Mouse (Mus musculus): ENCODE data around the gene Bdh1.
"Not testable (repeated sequence)": the region's sequence is repeated elsewhere in the genome, so short reads cannot be mapped to it uniquely, and the experiment has no call there.

The Bdh1 gene

DNA sequence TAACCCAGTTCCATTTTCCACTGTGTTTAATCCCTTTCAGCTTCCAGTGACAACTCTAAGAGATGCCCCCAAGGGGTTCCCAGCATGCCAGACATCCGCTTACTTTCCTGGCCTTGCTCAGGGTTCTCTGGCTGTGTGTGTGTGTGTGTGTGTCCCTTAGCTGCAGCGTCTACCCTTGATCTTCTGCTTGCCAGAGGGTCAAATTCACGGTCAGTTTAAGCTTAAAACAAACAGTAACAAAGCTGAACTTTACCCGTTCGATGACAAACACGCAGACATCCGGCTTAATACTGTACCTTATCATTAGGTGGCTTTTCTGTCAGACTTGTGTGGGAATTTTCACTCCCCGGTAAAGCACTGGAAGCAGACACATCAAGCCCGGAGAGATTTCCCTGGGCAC is at the start of gene Bdh1:
Gene Bdh1, plus strand, starts transcription at position 281 of the 400 bp plus-strand sequence.
- DNase-seq (ENCODE audit: low read depth, low spot score), result no peak
- Histone ChIP-seq H3K36me3 (ENCODE audit: control insufficient read depth, insufficient read depth, low read length, poor library complexity, severe bottlenecking) (no peaks in the 10 kb centered on the region), H3K27me3 (ENCODE audit: control insufficient read depth, insufficient read depth, low read length, poor library complexity, severe bottlenecking) (no peaks in the 10 kb centered on the region)

DNA sequence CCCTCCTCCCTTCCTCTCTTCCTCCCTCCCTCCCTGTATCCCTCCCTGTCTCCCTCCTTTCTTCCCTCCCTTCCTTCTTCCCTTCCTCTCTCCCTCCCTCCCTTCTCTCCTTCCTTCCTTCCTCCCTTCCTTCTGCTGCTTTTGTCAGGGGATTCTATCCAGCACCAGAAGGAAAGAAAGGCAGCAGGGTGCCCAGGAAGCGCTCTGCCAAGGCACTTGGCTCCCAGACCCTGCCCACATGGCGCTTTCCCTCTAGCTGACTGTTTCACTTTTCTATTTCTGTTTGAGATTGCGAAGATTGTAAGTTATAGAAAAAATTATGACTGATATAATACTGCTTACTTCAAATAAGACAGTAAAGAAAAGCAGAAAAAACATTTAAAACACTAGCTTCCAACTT is 49.8 kb upstream of the Bdh1 start:
- not testable (repeated sequence) for DNase-seq (ENCODE audit: low read depth, low spot score); H3K36me3 ChIP-seq (ENCODE audit: control insufficient read depth, insufficient read depth, low read length, poor library complexity, severe bottlenecking); H3K27me3 ChIP-seq (ENCODE audit: control insufficient read depth, insufficient read depth, low read length, poor library complexity, severe bottlenecking)

DNA sequence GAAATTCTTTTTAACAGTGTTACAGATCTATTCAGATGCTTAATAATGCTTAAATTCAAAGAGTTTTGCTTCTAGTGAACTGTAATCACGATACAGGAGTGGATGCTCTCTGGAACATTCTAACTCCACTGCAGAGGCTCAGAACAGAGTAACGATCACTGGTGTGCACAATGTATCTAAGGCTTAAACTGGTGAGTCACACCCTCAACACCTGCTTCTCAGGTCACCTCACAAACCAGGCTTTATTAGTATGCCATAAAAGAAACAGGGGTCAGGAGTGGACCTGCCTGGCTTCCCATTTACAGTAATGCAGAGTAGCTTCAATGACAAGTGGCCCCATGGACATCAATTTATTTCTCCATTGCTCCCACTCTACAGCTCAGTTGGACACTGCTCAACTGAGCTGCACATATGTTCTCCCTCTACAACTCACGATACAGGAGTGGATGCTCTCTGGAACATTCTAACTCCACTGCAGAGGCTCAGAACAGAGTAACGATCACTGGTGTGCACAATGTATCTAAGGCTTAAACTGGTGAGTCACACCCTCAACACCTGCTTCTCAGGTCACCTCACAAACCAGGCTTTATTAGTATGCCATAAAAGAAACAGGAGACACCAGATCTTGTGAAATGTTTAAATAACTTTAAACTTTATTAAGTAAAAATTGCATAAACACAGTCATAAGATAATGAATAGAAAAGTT is 46.0 kb upstream of the Bdh1 start:
- DNase-seq (ENCODE audit: low read depth, low spot score); H3K27me3 ChIP-seq (ENCODE audit: control insufficient read depth, insufficient read depth, low read length, poor library complexity, severe bottlenecking); H3K36me3 ChIP-seq (ENCODE audit: control insufficient read depth, insufficient read depth, low read length, poor library complexity, severe bottlenecking): not testable (repeated sequence)

DNA sequence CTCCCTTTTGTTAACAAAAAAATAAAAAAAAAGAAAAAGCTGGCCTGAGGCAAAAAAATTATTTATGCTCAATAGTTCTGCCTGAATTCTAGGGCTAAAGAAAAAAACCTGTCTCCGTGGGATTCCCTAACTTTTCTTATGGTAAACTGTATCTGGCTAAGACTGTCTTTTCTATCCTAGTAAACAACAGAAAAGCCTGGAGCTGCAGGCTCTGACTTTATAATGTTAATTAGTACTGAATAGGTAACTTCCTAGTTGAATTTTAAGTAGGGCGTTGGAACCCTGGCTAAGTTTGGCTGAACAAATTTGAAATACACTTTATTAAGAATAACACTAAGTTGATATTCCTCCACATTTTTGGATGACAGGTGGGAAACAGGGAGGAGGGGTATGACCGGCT is 33.8 kb upstream of the Bdh1 start:
- H3K36me3 ChIP-seq (ENCODE audit: control insufficient read depth, insufficient read depth, low read length, poor library complexity, severe bottlenecking); DNase-seq (ENCODE audit: low read depth, low spot score); H3K27me3 ChIP-seq (ENCODE audit: control insufficient read depth, insufficient read depth, low read length, poor library complexity, severe bottlenecking): not testable (repeated sequence)

DNA sequence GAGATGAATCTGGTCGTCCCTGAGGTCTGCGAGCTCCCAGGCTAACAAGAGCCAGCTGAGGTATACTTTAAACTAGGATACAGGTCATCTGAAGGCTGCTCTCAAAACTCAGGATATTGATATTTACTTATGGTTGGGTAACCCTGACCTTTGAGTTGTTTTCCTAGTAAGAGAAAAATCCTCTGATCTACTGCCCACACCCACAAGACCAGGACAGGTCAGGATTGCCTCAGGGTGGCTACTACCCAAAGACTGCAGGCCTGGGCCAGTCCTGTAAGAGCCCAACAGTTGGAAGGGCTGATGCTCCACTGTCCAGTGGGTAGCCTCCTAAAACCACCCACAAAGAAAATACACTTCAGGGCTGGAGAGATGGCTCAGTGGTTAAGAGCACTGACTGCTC is 22.8 kb upstream of the Bdh1 start:
- DNase-seq (ENCODE audit: low read depth, low spot score), result no peak
- Histone ChIP-seq H3K27me3 (ENCODE audit: control insufficient read depth, insufficient read depth, low read length, poor library complexity, severe bottlenecking) (no peaks in the 10 kb centered on the region), H3K36me3 (ENCODE audit: control insufficient read depth, insufficient read depth, low read length, poor library complexity, severe bottlenecking) (no peaks in the 10 kb centered on the region)

DNA sequence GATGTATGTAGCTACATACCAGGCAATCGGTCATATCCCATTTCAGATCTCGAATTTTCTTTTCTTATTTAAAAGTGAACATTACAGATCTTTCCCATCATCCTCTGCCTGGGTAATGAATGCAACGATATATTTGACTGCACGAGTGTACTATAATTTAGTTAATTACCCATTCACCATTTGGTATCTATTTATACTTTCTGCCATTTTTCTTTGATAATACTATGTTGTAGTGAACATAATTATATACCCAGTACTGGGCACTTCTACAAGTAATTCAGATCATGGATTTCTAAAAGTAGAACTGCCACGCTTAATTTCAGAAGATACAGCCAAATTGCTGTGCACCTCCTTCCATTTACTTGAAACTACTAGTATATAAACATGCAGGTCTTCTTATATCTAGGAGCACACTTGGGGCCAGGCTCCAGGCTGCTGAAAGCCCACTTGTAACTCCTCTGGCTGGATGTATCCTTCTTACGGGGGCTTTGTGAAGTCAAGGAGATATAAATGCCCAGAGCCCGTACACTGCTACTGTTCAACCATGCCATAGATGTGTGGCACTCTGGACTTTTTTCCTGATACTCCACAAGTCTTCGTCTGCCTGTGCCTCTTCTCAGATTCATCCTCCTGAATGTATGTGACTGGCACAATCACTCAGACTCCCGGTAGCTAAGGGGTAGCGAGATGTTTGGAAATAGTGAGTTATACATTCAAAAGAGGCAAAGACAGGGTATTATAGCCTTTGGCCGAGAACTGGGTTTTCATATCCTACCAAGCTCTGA is 21.0 kb upstream of the Bdh1 start:
- no peak for DNase-seq (ENCODE audit: low read depth, low spot score)
- no peaks in the 10 kb centered on the region for H3K27me3 ChIP-seq (ENCODE audit: control insufficient read depth, insufficient read depth, low read length, poor library complexity, severe bottlenecking)
- no peaks in the 10 kb centered on the region for H3K36me3 ChIP-seq (ENCODE audit: control insufficient read depth, insufficient read depth, low read length, poor library complexity, severe bottlenecking)

DNA sequence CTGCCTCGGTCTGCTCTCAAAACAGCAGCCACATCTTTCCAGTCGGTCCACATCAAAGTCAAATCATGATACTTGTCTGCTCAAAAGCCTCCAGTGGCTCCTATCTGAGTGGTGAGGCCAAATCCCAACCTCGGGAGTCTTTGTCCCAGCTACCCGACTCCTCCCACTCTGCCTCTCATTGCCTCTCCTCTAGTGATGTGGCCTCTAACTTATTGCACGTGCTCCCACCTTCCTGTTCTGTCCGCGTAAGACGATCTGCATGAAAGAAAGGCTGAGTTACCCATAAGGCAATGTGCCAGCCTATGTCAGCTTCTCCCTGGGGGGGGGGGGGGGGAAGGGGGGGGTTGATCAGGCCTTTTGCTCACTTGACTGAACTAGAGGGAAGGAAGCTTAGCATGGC is 20.0 kb upstream of the Bdh1 start:
- H3K36me3 ChIP-seq (ENCODE audit: control insufficient read depth, insufficient read depth, low read length, poor library complexity, severe bottlenecking), result no peaks in the 10 kb centered on the region
- H3K27me3 ChIP-seq (ENCODE audit: control insufficient read depth, insufficient read depth, low read length, poor library complexity, severe bottlenecking), result no peaks in the 10 kb centered on the region
- peak; percentile 27 for DNase-seq (ENCODE audit: low read depth, low spot score)

DNA sequence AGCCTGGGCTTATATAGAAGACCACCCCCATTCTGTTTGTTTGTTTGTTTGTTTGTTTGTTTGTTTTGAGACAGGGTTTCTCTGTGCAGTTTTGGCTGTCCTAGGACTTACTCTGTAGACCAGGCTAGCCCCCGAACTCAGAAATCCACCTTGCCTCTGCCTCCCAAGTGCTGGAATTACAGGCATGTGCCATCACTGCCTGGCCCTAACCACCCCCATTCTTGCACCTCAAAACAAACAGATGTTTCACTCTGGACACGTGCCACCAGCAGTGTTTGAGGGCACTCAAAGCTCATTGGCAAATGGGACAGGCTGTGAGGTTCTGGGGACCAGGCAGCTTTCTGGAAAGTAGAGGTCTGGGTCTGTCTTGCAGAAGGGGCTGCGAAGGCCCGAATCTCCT is 18.1 kb upstream of the Bdh1 start:
- DNase-seq (ENCODE audit: low read depth, low spot score), result no peak
- Histone ChIP-seq H3K27me3 (ENCODE audit: control insufficient read depth, insufficient read depth, low read length, poor library complexity, severe bottlenecking) (no peaks in the 10 kb centered on the region), H3K36me3 (ENCODE audit: control insufficient read depth, insufficient read depth, low read length, poor library complexity, severe bottlenecking) (no peaks in the 10 kb centered on the region)

DNA sequence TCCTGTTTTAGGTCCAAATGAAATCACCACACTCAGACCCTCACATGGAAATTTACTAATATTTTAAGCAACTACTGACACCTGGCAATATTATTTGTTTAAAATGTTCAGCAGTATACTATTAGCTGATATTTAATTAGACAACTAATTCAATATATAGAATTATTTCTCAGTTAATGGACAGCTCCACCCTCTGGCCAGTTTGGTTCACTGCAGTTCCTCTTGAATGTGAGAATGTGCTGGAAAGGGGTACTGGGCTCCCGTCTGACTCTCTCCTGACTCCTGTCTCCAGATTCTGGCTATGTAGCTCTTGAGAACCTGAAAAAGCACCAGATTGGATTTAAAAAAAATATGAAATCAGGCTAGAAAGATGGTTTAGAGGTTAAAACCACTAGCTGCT is 17.0 kb upstream of the Bdh1 start:
- Histone ChIP-seq H3K27me3 (ENCODE audit: control insufficient read depth, insufficient read depth, low read length, poor library complexity, severe bottlenecking) (no peaks in the 10 kb centered on the region), H3K36me3 (ENCODE audit: control insufficient read depth, insufficient read depth, low read length, poor library complexity, severe bottlenecking) (no peaks in the 10 kb centered on the region)
- peak; percentile 23 for DNase-seq (ENCODE audit: low read depth, low spot score)

DNA sequence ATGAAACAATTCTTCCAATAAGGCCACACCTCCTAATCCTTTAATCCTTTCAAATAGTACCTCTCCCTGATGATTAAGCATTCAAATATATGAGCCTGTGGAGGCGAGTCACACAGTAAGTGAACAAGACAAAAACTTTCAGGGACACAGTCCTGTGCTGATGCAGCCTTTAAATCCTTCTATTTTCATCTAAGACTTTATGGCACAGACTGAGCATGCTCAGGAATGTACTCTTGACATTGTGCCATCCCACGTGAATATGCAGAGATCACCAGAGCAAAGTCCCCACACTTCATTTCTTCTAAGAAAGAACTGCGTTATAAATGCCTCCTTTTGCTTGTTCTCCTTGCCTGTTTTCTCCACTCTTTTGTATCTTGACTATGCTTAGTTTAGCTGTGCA is 14.2 kb upstream of the Bdh1 start:
- Histone ChIP-seq H3K36me3 (ENCODE audit: control insufficient read depth, insufficient read depth, low read length, poor library complexity, severe bottlenecking) (no peaks in the 10 kb centered on the region), H3K27me3 (ENCODE audit: control insufficient read depth, insufficient read depth, low read length, poor library complexity, severe bottlenecking) (no peaks in the 10 kb centered on the region)
- DNase-seq (ENCODE audit: low read depth, low spot score), result no peak

DNA sequence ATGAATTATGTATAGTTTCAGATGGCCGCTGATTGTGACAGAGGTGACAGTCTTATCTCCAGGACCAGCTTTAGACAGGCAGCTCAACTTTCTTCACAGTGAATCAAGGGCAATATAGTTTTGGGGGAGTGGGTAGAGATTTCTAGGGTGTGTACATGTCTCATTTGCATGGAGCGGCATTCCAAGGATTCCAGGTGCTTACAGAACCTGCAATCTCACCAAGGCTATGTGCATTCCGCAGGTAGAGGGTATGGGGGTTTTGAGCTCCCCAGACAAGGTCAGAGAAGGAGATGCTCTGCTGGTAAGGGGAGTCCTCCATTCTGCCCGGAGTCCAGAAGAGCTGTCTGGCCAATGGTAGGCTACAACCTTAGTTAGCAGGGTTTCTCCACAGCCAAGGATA is 11.1 kb upstream of the Bdh1 start:
- no peaks in the 10 kb centered on the region for H3K36me3 ChIP-seq (ENCODE audit: control insufficient read depth, insufficient read depth, low read length, poor library complexity, severe bottlenecking)
- DNase-seq (ENCODE audit: low read depth, low spot score), result no peak
- no peaks in the 10 kb centered on the region for H3K27me3 ChIP-seq (ENCODE audit: control insufficient read depth, insufficient read depth, low read length, poor library complexity, severe bottlenecking)

DNA sequence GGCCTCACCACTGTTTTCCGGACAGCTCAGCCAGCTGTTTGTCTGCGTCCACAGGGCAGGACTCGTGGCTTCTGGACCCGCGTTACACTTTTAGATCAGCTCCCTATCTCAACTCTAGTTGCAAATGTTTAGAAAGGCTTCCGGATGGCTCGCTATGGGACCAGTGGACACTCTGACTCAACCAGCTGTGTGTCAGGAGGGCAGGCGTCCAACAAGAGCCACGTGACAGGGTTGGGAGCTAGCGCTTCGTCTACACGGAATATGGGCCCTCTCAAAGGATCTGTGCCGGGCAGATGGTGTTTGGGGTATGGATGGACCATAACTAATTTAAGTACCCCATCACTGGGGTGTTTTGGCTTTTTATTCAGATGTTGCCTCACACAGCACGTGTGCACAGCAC is 9.8 kb upstream of the Bdh1 start:
- H3K36me3 ChIP-seq (ENCODE audit: control insufficient read depth, insufficient read depth, low read length, poor library complexity, severe bottlenecking), result no peaks in the 10 kb centered on the region
- H3K27me3 ChIP-seq (ENCODE audit: control insufficient read depth, insufficient read depth, low read length, poor library complexity, severe bottlenecking), result no peaks in the 10 kb centered on the region
- DNase-seq (ENCODE audit: low read depth, low spot score), result no peak

DNA sequence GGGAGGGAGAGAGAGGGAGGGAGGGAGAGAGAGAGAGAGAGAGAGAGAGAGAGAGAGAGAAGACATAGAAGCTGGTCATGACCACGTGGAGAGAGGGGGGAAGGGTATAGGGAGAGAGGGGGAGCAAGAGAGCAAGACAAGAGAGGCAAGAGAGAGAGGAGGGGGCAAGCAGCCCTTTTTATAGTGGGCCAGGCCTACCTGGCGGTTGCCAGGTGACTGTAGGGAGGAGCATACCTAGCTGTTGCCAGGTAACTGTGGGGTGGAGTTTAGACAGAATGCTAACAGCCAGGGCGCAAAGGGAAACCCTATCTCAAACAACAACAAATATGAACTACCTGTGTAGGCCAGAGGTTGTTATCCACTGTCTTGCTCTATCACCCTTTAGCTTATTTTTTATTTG is 8.3 kb upstream of the Bdh1 start:
- Histone ChIP-seq H3K27me3 (ENCODE audit: control insufficient read depth, insufficient read depth, low read length, poor library complexity, severe bottlenecking) (no peaks in the 10 kb centered on the region), H3K36me3 (ENCODE audit: control insufficient read depth, insufficient read depth, low read length, poor library complexity, severe bottlenecking) (no peaks in the 10 kb centered on the region)
- no peak for DNase-seq (ENCODE audit: low read depth, low spot score)

DNA sequence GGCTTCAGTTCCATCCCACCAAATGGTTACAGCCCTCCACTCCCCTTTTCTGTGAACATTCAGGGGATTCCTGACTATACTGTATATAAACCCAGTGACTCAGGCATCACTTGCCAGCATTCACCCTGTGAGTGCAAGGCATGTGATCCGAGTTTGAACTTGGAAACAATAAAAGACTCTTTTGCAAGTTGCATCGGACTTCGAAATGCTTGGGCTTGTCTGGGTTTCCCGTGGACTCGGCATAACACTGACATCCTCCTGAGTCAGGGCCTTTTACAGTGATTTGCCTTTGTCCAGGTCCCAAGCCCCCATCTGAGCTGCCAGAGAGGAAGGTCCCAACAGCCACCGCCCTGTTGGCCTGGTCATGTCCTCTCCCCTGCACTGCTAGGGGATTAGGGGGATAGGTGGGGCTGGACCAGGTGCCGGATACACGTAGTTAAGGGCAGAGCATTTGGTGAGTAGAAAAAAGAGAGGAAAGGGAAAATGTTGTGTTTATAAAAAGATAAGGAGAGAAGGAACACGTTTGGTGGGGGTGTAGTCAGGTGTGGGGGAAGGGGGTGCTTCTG is 6.1 kb upstream of the Bdh1 start:
- DNase-seq (ENCODE audit: low read depth, low spot score), result no peak
- Histone ChIP-seq H3K27me3 (ENCODE audit: control insufficient read depth, insufficient read depth, low read length, poor library complexity, severe bottlenecking) (no peaks in the 10 kb centered on the region), H3K36me3 (ENCODE audit: control insufficient read depth, insufficient read depth, low read length, poor library complexity, severe bottlenecking) (no peaks in the 10 kb centered on the region)

DNA sequence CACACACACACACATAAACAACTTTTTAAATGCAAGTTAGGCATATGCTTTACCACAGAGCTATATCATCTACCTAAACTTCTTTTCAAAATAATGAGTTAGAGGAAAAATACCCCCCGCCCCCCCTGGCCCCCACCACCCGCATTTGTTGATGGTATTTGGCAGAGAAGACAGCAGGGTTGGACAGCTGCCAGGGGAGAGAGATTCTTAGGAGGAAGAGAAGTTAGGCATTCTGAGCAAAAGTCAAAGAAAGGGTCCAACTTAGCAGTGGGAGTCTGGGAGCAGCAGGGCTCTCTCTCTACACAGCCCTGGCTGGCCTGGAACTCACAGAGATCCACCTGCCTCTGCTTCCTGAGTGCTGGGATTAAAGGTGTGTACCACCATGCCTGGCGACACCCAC is 3.4 kb upstream of the Bdh1 start:
- no peak for DNase-seq (ENCODE audit: low read depth, low spot score)
- H3K36me3 ChIP-seq (ENCODE audit: control insufficient read depth, insufficient read depth, low read length, poor library complexity, severe bottlenecking), result no peaks in the 10 kb centered on the region
- H3K27me3 ChIP-seq (ENCODE audit: control insufficient read depth, insufficient read depth, low read length, poor library complexity, severe bottlenecking), result no peaks in the 10 kb centered on the region
